Mouse (Mus musculus) left cerebral cortex, adult 9 months (tissue): Measurements from ENCODE around the gene Eid1.

Experiments
- DNase-seq, 2 experiments: peaks; one replicate each; pipeline ENCODE4 v3.0.0; 2022; ENCODE audit warnings: low spot score in 2 of 2

The Eid1 gene

DNA sequence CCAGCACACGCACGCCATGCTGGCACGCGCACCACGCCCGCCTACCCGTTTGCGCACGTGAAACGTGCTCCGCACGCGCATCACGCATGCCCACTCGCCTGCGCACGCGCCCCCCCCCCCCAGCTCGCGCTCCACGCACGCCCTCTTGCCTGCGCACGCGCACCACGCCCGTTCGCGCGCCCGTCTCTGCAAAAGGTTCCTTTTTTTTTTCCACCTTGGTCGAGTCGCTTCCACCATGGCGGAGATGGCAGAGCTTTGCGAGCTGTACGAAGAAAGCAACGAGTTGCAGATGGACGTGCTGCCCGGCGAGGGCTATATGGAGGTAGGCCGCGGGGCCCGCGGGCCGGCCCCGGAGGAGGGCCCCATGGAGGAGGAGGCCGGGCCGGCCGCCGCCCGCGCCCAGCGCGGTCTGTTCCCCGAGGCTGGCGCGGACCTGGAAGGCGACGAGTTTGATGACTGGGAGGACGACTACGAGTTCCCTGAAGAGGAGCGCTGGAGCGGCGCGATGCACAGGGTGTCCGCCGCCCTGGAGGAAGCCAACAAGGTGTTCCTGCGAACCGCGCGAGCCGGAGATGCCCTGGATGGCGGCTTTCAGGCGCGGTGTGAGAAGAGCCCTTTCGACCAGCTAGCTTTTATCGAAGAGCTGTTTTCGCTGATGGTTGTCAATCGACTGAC, at the start of gene Eid1:
Gene Eid1 (plus strand): TSS at position 139 of the 675 bp plus-strand sequence.
- DNase-seq, result peak; percentile 20 to 74

DNA sequence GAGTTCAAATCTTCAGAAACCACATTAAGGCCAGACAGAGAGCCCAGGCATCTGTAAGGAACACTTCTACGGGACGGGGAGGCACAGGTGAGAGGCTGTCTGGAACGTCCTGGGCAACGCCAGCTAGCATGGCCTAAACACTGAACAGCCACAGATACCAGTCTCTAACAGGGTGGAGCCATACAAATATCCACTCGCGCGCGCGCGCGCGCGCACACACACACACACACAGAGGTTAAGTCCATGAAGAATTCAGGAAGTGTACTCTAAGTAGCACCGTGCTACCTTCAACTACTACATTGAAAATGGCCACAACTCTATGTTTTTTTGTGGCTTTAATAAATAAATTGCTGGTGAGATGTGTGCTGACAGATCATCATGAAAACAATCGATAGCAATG, 49.7 kb upstream of the Eid1 start:
- no peak for DNase-seq

DNA sequence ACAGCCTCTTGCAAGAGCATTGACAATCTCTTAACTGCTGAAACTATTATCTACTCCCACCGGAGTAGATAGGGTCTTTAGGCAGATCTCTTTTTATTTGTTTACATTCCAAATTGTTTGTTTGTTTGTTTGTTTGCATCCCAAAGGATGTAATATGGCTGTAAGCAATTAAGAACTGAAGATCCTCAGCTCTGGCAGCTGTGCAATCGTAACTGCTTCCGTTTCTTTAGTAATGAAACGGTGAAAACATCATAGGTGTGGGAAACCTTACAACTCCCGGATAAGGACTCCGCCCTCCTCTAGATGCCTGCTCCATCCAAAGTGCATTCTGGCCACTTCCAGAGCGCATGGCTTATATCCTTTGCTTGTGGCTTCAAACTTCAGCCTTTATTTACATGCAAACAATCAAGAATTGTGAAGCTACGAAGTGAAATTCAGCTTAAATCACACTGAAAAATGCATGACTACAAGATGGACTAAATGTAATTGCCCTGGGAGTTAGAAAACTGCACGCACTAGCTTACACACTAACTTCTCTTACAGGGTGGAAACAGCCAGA, 48.7 kb upstream of the Eid1 start:
- no peak for DNase-seq

DNA sequence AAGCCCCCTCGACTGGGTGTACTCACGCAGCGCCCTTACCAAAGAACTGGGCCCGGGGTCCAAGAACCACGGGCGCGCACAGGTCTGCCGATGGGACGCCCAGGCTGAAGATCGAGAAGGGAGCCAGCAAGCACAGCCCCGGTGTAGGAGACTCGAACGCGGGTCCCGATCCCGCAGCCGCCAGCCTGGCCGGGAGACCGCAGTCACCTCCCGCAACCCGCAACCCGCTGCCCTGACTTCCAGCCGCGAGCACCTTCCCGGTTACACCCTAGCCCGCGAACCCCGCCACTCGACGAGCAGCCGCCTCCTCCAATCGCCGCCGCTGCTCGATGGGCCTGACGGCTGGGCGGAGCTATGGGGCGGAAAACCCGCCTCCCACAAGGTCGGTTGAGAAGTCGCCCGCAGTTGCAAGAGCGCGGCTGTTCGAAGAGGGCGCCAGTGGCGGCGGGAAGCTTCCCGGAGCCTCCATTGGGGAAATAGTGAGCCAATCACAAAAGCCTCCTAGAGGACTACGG, 48.0 kb upstream of the Eid1 start, which contains the start of gene Cep152:
Gene Cep152 (minus strand): TSS at position 277 of the 515 bp plus-strand sequence.
- peak; percentile 89 to 97 for DNase-seq

DNA sequence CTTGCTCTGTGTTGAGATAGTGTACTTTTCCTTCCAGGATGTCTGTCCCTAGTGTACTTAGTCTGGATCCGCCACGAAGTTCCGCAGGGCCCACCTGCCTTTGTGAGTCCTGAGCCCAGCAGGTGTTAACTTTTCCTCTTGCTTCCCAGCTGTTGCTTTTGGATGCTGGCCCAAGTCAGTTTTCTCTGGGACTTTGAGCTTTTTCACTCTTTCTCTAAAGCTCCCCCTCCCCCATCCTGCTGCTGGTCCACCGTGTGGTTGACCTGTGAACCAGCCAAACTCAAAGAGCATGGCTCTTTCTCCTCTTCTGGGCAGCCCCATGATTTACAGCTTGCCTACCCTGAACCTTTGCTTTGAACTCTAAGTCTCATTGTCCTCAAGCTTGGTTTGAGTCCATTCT, 46.4 kb upstream of the Eid1 start:
- no peak for DNase-seq

DNA sequence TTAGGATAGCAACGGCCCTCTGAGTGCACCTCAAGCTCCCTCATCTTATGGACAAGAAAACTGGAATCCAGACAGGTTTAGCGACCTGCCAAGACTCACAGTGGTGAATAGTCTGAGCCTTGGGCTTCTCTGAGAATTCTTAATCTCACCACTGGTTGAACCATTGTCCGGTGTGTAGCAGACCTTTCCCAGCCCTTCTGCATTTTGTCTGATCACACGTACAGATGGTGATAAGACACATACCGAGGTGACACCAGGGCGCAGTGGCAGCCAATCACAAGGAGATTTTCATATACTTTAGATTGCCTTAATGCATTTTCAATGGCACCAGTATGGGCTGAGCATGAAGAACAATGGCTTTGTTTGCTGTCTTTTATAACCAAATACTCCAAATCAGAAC, 44.4 kb upstream of the Eid1 start:
- no peak for DNase-seq

DNA sequence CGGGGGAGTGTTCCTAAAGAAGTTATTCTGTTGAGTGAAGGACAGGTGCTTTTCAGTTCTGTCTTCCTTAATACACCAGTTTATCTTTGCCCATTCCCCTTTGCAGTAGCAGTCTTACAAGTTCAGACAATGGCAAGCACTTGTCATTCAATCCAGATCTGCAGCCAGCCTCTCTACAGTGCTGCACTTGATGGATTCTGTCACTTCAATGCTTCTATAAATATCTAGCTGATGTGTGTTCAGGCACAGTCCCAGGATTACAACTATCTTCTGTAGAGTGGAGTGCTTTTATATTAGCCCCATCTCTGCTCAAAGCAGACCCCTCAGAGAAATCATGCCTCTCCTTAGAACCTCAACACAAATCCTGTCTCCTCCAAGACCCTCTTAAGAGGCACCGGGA, 42.9 kb upstream of the Eid1 start:
- no peak for DNase-seq

DNA sequence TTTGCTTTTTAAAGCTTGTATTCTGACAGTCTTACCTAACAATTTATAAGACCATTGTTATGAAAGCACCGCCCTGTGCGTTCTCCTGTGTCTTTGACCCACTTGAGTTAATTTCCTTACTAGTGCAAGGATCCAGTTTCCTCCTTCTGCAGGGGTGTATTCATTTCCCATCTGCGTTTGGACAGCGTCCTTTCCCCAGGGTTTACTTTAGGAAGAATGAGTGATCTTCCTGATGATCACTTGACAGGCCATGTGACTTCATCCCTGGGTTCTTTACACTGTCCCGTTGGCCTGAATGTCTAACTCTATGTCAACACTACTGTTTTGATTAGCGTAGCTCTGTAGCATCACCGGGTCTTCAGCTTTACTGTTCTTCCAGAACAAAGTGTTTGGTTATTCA, 35.6 kb upstream of the Eid1 start:
- no peak for DNase-seq

DNA sequence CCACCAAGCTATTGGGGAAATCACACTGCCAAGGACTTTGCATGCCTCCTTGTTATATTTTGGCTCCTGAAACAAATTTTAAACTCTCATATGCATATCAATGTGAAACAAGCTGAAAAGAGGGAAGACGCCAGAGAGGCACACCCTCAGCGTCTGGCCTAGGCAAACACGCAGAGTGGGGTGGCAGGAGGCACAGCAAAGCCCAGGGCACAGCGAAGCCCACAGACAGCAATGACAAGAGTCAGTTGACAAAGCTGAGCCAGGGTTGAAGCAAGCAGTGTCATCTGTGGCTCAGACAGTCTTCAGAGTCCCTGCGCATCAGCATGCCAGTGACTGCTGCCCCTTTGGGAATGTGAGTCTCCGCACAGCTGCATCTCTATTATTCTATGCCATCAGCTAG, 28.0 kb upstream of the Eid1 start:
- DNase-seq, result no peak

DNA sequence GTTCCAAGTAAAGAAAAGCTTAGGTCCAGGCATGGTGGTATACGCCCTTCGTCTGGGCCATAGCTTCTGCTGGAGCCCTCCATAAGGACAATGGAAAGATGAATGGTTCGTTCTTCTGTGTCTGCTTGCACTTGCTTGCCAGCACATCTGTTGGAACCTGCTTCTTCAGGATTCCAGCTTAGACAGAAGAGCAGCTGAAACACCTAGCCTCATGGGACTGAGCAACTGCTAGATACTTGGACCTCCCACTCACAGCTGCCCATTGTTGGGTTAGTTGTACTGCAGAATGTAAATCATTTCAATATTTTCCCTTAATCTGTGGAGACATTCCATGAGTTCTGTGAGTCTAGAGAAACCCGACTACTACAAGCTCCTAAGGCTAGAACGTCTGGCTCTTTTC, 22.9 kb upstream of the Eid1 start:
- DNase-seq, result no peak

DNA sequence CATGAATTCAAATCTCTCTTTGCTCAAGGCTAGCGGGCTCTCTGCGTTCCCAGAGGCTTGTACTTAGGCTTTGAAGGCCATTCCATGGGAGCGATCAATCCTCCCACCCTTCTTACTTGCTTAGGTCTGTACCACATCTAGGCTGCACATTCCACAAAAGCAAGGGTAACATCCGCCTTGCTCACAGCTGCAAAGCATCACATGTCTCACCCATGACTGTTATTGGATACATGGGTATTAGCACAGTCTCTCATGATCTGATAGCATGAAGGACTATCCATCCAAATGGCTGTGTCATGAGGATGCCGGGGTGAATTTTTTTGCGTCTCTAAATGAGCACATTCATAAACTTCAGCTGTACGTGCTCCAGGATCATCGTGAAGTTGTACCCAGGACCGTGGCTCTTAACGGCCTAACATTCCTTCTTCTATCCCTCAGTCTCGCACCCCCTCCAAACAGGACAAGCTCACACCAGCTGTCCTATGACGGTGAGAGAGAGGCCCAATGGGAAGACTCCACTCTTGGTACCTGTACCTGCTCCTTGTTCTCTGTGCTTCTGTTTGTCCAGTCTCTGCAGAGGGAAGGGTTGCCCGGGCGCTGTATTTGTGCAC, 22.0 kb upstream of the Eid1 start:
- no peak for DNase-seq

DNA sequence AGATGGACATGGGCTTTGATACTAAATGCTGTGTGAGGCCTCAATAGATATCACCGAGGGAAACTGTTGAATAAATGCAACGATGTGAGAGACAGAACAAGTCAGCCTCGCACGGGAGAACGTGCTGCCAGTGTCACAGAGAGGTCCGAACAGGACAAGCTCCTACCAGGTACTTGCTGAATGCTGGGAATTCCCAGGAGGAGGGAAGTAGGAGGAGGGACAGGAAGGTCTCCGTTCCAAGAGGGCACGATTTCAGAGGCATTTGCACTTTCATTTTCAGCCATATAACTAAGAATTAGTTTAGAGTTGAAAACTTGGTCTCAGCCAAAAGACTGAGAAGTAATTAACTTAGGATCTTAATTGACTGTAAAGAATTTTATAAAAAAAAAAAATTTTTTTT, 21.3 kb upstream of the Eid1 start:
- no peak for DNase-seq

DNA sequence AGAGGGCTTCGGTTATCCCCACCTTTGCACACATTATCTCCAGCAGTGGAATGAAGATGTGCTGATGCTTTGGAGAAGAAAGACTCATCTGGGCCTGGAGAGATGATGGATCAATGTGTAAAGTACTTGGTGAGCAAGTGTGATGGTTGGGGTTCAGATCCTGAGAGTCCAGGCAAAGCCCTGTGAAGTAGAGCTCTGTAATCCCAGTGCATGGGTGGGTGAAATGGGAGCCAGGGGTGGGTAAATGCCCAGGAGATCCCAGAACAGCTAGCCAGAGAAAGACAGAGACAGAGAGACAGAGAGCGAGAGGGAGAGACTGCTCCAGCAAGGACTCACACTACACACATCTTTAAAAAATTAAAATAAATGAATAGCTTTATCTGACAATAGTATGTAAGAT, 19.6 kb upstream of the Eid1 start:
- DNase-seq, result no peak

DNA sequence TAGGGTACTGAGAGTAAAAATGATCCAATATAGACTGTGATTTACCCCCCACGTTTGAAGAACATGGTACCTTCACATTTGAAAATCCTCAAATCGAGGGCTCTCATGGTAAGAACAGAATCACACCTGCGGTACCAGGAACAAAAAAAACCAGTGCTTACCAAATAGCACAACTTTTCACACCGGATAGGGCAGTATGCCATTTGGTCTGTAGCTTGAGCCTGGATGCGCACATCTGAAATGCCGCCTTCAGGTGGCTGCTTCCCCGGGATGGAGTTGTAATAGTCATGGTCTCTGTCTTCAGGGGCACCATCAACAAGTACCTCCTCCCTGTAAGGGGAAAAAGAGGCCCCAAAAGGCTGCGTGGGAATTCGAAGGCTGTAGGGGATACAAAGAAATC, 17.5 kb upstream of the Eid1 start:
- no peak for DNase-seq

DNA sequence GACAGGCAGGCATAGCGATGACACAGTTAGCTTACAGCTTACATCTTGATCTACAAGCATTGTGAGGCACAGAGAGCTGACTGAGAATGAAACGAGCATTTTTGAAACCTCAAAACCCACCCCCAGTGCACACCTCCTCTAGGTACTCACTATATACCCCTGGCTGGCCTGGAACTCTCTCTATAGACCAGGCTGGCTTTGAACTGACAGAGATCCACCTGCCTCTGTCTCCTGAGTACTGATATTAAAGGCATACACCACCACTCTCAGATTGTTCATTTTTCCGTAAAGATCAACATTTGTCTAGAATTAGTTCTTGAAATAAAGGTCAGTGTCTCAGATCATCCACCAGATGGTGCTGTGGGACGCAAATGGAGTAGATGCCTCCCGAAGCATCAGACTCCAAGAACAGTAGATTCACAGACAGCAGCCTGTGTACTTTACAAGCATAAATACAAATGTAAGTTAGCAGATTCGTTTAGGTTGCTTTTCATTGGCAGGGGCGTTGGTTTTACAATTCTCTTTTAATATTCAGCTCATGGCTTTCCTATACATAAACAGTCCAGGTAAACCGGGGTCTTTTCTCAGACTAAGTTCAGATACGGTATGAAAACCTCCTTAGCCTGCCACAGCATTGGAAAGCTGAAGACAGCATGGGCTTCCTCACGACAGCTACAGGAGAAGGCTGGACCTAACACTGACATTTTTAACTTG, 12.9 kb upstream of the Eid1 start:
- DNase-seq, result peak in 1 of 2 experiments; percentile 69

DNA sequence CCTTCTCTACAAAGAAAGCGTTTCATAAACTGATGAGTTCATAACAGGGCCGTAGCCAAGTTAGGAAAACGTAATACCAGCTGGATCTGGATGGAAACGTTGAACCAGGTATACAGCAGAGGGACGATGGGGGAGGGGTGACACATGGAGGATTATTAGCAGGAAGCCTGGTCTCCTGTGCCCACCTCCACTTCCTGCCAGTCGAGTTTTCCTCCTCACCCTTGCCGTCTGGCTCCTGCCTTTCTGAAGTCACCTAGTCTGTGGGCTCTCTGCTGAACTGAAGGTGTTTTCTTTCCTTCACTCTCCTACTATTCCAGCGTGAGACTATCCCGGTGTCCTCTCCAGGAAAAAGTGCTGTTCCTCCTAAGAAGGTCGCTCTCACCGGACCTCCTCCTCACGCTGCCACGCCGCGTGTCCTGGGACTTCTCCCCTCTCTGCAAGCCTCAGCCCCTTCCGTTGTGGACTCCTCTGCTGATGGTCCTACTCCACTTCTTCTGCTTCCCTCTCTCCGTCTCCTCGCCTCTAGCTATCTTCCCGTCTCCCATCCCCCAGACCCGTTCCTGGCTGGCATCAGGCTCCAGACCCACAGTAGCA, 12.3 kb upstream of the Eid1 start:
- no peak for DNase-seq

DNA sequence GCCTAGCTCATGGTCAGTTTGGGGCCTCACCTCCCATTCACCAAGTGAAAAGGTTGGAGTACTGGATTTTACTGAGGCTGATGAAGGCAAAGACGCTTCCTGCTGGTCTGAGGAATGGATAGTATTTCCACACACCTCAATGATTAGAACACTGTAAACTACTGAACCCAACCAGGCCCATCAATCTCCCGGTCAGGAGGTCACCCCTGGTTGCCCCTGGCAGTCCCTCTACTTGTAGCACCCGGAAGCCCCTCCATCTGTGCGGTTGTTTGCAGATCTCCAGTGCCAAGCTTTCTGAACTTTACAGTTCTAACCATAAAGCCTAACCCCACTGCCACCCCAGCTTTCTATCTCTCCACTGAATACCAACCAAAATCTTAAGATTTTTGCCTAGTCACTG, 11.7 kb upstream of the Eid1 start:
- DNase-seq, result no peak

DNA sequence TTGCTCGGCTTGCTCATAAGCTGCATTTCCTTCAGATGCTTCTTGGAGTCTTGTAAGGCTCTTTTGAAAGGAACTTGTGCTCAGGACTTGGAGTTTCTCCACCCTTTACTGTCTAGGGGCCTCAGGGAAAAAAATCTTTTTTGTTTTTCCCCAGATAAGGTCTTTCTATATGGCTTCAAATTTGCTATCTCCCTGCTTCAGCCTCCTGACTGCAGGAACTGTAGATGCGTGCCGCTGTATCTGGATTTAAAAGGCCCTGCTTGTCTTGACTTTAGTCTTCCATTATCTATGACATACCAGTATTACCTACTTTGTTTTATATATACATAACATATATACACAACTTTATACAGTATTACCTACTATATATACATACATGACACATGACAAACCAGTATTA, 10.4 kb upstream of the Eid1 start:
- no peak for DNase-seq

DNA sequence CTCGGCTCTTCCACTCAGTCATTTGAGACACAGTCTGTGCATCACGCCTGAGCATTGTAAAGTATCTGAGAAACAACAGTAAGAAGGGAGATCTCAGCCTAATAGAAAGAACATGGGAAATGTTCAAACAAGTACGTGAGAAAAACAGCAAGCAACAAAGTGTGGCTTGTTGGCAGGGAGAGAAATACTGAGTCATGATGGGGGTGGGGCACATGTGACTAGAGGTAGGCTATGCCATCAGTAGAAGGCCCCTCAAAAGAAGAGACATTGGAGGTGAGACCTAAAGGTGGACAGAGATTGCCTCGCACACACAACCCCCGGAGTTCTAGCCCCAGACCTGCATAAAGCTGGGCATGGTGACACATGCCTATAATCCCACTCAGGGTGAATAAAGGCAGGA, 7.7 kb upstream of the Eid1 start:
- no peak for DNase-seq

DNA sequence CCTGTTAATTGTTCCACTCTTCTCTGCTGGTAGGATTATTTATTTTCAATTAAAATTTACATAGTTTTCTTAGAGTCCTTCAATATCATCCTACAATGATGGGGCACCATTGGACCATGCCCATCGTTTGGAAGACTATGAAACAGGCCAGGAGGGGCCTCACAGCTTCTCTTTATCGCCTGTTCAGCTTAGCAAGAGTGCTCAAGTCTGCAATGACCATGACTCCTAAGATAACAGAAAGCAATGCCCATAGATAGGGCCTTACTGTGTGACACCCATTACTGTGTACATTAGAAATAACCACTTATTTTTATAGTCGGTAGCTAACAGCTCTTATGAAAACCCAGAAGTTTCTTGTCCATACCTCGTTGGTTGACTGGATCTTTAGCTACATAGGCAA, 7.0 kb upstream of the Eid1 start:
- no peak for DNase-seq

DNA sequence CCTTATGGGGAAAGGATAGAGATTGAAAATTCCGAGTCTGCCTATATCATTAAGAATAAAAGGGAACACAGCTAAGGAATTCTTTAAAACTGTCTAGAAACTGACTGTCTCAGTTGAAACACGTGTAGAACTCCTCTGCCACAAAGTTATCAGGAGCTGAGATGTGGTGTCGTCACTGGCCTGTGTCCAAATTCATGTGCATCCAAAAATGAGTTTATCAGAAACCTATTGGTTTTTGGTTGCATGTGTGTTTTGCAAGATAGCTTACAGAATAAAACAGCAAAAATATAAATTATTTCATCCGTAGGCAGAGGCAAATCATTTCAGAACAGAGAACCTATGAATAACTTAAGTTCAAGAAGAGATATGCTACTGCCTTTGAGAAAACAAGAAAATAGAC, 6.2 kb upstream of the Eid1 start:
- DNase-seq, result no peak

DNA sequence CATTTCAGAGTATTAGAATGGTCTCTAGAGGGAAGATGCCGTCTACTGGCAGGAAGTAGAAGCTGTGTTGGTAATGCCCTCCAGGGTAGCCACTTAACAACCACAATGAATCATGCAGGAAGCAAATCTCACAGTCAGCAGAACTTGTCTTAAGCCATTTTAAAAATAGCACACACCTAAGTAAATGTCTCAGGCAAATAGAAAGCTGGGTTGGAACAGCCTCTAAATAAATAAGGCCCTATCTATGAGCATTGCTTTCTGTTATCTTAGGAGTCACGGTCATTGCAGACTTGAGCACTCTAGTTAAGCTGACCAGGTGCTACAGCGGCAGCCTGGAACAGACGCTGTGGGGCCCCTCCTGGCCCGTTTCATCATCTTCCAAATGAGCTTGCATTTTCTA, 5.7 kb upstream of the Eid1 start:
- no peak for DNase-seq
